Mouse (Mus musculus) urinary bladder, adult 18-20 months (tissue): ENCODE measurements at regions not wholly inside any gene's neighbourhood (a gene's known extent, or its start where the extent isn't known, plus 50 kb on each side); places are given as distances from the start of the nearest gene placed in this dataset.
A peak's percentile ranks its signal among the peaks of the same experiment; 100 is the strongest.
"Not testable (repeated sequence)": the region's sequence is repeated elsewhere in the genome, so short reads cannot be mapped to it uniquely, and the experiment has no call there.

Source experiments
- DNase-seq, 2 experiments: peaks; one replicate each; pipeline ENCODE4 v3.0.0; 2022; ENCODE audit warnings: low spot score in 2 of 2, mixed read lengths in 2 of 2

GRCm38 (mm10) chr8:46355066-46355465 lies 60.6 kb upstream of the Helt start:
- no peak for DNase-seq

DNA sequence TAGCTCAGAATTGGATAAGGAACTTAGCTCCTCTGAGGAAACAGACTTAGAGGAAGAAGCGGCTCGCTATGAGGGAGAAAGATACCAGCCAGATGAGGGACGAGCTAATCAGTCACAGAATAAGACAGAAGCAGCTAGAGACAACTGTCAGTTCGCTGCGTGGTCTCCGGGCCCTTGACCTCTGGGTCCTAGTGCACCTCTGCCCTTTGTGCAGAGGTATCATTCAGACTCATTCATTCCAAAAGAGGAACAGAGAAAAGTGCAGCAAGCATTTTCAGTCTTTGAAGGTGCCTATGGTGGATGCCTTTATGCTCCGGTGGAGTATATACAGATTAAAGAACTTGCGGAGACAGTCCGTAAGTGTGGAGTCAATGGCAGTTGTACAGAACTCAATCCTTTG lies 63.5 kb upstream of the Helt start:
- DNase-seq = not testable (repeated sequence)

- no peak for DNase-seq
Measured at GRCm38 (mm10) chr8:46362871-46363306, 68.4 kb upstream of the Helt start.

DNA sequence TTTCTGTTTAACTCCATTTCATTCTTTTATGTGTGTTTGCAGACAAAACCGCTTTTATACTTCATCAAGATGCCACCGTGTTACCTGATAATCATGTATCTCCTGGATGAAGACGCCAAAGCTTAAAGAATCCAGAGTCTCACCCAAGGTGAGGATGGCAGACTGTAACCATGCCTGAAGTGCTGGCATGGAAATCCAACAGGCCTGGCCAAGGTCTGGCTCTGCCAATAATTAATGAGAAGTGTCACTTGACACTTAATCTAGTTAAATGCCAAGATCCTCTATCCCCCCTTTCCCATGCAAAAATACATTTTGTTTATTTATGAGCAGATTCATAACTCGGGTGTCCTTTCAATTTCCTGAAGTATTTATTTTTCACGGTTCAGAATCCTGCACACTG lies 71.2 kb upstream of the Helt start:
- DNase-seq = no peak

- DNase-seq = no peak
Measured at GRCm38 (mm10) chr8:46367125-46367524, 72.7 kb upstream of the Helt start.

- no peak for DNase-seq
Measured at GRCm38 (mm10) chr8:46374092-46374491, 79.6 kb upstream of the Helt start.

DNA sequence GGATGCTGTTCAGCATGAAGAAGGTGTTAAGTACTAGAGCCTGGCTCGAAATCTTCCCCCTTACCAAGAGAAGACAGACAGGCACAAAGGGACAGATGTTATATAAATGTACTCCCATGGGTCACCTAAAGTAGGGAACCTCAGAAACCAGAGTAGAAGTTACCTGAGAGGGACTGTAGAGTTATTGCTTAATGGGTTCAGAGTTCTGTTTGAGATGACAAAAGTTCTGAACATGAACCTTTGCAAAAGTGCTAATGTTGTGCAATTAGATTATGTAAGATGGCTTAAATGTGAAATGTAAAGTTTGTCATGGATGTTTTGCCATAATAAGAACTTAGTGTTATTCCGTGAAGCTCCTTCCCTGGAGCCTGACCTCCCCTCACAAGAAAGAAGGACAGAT lies 81.5 kb upstream of the Helt start:
- DNase-seq = no peak

DNA sequence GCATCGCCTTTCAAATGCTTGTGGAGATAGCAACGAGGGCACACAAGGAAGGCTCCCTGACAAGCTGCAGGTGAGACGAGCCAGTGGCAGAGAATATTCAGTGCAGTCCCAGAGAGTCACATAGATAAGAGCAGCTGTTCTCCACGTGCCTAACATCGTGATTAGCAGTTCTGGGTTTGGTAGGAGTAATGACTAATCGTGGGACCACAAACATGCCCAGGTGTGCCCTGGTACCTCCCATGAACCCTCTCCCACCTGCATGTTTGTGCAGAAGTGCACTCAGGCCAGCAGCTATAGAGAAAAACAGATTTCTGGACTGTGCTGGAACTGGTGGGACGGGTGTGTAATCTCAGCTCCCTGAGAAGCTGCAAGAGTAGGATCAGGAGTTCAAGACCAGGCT lies 85.9 kb upstream of the Acsl1 start:
- DNase-seq = peak in 1 of 2 experiments; percentile 34

- no peak for DNase-seq
Measured at GRCm38 (mm10) chr8:46385806-46386205, 85.0 kb upstream of the Acsl1 start.

GRCm38 (mm10) chr8:46386553-46386952 lies 84.3 kb upstream of the Acsl1 start:
- DNase-seq = no peak

DNA sequence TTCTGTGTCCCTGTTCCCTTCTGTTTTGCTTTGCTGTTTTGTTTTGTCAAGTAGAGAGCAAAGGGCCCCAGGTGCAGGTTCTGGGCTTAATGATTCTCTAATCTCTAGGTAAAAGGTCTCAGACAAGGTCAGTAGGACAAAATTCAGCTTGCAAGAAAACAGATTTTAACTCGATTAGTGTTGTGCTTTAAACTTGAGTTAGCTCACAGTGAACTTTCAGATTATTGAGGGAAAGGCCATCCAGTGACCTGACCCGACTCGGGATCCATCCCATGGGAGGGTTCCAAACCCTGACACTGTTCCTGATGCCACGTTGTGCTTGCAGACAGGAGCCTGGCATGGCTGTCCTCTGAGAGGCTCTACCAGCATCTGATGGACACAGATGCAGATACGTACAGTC lies 83.8 kb upstream of the Acsl1 start:
- no peak for DNase-seq

DNA sequence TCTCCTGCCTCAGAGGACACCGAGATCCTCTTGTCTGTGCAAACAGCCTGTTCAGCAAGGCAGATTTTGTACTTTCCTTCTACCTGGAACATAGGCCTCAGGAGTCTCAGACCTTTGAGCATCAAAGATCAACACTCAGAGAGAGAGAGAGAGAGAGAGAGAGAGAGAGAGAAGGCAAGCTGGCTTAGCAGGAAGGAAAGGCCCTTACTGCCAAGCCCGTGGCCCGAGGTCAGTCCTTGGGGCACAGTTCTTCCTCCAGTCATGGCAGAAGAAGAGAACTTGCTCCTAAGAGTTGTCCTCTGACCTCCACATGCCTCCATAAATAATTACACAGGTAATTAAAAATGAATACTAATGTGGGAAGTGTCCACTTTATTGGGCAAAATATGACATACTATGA lies 82.4 kb upstream of the Acsl1 start:
- DNase-seq = no peak

DNA sequence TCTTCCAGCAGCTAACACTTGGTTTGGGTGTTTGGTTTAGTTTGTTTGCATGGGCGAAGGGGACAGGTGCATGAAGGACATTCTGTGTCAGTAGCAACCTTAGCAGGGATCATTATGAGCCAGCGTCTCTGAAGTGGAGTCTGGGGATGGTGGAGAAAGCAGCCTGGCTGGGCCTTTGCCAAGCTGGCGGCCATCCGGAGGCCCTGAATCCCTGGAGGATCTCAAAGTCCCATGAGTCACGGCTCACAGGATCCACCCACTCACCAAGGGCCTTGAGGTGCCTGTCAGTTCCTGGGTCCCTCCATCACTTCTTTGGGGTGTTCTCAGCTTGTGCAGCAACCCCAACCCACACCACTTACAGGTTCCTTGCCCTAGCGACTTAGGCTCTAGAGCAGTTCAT lies 80.4 kb upstream of the Acsl1 start:
- no peak for DNase-seq

GRCm38 (mm10) chr8:46391678-46392077 lies 79.2 kb upstream of the Acsl1 start:
- DNase-seq = no peak

GRCm38 (mm10) chr8:46393296-46393695 lies 77.5 kb upstream of the Acsl1 start:
- no peak for DNase-seq

DNA sequence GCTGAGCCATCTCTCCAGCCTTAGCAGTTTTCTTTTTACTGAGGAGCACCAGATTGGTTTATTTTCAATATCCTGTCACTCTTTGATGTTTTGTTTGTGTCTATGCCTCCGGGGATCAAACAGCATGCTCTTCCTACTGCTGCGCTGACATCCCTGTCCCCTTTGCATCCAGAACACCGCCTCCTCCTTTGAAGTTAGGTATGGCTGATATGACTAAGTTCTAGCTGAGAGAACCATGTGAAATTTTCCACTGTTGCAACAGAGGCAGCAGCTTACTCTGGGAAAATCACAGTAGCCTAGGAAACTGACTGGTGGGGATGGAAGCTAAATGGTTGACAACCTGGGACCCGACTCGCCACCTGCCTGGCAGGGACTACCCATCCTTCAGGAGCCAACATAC lies 76.1 kb upstream of the Acsl1 start:
- DNase-seq = no peak

DNA sequence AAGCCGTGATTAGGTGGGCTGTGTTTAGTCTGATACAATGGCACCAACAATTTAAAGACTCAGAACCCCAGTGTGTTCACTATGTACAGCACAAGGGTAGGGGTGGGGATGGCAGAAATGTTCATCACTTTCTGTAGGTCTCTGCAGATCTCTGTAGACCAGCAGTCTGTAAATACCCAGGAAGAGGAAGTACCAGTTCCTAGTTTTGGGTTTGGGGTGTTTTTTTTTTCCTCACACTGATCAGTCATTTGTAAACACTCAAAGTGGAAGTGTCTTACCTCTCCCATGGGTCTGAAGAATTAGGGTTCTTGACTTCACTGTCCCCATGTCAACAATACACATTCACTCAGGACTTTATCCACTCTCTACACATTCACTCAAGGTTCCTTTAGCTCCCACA lies 75.5 kb upstream of the Acsl1 start:
- no peak for DNase-seq

DNA sequence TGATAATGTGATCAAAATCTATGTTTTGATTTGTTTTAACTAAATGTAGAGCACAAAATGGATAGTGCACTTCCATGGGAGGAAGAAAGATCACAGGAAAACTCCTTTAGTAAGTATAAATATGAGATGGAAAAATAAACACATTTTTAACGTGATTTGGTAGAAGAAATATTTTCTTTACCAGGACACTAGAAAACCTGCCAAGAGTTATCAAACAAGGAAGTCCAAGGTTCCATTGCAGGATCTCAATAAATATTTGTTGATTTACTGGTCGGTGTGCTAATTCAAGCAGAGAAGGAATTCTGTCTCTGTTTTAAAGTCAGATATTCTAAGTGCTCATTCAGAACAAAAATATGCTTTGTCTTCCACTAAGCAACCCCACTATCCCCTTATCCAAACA lies 73.8 kb upstream of the Acsl1 start:
- no peak for DNase-seq

- no peak for DNase-seq
Measured at GRCm38 (mm10) chr8:46397777-46398176, 73.1 kb upstream of the Acsl1 start.

- DNase-seq = no peak
Measured at GRCm38 (mm10) chr8:46400595-46400994, 70.2 kb upstream of the Acsl1 start.

DNA sequence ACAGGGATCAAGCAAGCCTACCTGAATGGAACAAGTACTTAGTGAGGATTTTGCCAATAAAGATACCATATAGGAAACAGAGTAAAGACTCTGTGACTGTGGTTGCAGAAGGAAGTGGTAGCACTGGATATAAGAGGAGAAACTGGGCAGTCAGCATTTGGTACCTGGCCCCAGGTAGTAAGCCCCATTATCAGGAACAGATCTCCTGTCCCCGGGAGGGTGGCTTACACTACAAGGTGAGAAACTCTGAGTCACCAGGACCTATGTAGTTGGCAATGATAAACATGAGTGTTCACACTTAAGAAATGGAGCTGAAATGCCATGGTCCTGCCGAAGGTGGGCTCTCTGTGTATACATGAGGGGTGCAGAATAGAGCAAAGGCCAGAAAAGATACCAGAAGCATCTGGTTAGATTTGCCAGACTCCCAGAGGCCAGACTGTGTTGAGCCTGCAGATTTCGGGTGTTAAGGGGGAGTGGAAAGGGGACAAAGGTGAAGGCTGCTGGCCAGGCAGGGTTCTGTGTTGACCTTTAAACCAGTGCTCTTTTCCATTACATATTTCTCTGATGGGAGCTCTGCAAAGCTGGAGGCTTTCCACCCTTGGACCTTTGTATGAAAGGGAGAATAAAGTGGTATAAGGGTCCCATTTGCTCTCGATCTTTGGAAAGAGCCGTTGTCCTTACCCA lies 66.8 kb upstream of the Acsl1 start:
- peak in 1 of 2 experiments; percentile 22 for DNase-seq

- no peak for DNase-seq
Measured at GRCm38 (mm10) chr8:46408886-46409285, 62.0 kb upstream of the Acsl1 start.

GRCm38 (mm10) chr8:46409296-46409695 lies 61.5 kb upstream of the Acsl1 start:
- DNase-seq = no peak
